Mouse (Mus musculus) heart, adult 8-10 months (tissue): Measurements from ENCODE around the gene Wasf1. TPM values are rescaled to one million over a fixed set of nuclear protein-coding genes. Genes with fewer than 3 reads are reported as not detected.

Experiments
- DNase-seq: peaks from one replicate; pipeline ENCODE4 v3.0.0; 2022; ENCODE audit warnings: low spot score
- total RNA-seq, 4 experiments: library from RNA; stranded (reverse); gene quantifications; 2 replicates each; pipeline ENCODE4 v1.2.4; 2022

The Wasf1 gene
- total RNA-seq, 4 experiments from 2014 or later: 0.14 to 0.79 (median 0.43) TPM

DNA sequence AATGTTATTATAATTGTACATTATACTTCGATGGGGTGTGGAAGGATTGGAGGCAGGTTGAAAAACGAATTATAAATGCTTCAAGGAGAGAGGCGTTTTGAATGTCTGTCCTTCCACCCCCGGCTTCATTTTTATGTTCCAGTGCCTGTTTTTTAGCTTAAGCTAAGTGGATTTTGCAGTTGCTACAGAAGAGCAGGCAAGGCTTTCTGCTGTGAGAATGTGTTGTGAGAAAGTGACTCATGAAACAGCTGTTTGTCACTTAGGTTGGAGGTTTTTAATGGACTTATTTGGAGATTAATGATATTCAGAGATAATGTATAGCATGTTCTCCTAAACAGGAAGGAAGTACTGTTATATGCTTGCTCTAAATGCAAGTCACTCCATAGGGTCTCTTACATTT, 5.9 kb downstream of the Wasf1 start:
- DNase-seq: no peak

DNA sequence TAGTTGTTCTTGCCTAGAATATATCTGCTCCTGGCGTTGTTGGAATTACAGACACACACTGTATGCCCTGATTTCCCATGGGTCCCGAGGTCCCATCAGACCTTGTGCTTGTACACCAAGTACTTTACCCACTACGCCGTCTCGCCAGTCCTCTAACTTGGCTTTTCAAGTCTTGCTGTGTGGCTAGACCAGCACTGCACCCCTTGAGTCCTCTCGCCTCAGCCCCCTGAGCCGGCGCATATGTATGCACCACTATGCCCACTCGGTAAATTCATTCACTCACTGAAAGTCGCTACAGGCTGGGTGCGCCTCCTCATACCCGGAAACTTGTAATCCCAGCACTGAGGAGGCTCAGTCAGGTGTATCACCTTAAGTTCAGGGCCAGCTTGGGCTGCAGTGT, 12.5 kb downstream of the Wasf1 start:
- no peak for DNase-seq

DNA sequence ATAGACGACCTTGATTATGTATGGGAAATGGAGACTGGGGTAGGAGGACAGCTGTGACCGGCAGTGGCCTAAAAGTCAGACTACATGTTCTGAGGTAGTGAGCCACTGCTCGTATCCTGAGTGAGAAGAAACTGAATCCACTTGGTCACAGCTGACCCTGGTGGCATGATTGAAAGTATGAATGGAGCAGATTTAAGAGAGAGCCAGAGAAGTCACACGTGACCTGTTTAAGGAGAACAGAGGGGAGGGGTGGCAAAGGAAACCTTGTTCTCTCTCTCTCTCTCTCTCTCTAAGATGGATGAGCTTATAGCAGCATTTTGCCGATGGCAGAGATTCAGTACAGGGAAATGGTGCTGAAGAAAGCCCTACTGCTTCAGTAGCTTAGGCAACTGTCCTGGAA, 13.4 kb downstream of the Wasf1 start:
- no peak for DNase-seq

DNA sequence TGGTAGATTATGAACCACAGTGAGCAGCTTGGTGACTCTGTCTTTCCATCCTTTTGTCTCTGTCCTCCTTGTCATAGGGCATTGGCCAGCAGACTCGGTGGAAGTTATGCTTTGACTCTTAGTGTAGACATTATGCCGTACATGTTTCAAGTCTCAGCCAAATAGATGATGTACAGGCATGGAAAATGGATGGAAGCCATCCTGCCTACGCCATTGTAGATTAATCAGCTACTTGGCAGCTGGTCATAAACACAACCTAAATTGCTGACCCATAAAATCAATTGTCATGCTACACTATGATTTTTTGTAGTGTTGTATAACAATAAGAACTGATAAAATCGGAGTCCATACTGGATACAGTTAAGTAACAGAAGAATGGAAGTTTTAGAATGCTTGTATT, 18.5 kb downstream of the Wasf1 start:
- no peak for DNase-seq

DNA sequence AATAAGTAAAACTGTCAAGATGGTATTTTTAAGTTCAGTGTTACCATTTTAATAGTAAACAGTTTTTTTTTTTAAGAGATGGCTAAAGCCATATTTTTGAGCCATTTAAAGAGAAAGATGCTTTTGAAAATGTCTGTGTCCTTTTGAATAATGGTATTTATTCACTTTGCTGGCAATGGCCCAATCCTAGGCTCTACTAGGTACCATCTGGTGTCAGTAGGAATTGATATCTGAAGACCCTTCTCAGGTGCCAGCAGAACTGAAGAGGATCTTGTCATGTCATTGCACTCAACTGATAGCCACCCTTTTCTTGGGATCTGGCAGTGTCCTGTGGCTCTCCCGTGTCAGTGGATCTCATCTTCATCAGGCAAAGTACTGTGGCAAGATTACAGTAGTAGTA, 22.9 kb downstream of the Wasf1 start:
- DNase-seq: no peak

DNA sequence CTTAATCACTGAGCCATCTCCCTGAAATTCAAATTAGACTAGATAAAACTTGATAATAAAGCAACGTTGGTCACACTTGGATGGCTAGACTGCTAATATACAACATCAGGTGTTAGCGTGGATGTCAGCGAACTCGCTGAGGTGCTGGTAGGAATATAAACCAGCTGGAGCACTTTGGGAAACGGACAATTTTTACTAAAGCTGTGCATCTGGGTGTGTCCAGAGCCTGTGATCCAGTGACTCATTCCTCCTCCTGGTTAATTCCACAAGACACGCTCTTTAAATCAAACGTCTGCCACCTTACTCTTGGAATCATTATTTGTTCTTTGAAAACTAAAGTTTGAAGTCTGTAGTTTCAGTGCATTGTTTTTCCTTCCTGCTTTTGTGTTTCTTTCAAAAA, 23.5 kb downstream of the Wasf1 start:
- no peak for DNase-seq

DNA sequence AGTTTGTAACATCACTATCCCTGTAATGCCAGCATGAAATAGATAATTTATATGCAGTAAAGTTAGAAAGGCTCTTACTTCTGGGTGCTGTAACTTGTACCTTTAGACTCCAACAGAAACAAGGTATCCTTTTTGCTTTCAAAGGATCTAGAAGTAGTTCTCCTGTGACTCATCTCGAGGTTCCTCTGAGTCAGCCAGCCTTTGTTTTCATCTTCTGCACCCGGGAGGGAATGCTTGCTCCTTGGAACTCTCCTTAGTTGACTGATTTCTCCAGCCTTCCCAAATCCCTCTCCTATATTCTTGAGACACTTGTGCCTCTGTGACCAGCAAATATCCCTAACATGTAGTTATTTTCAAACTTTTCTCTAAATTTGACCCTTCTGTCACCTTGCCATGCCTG, 25.3 kb downstream of the Wasf1 start:
- no peak for DNase-seq

DNA sequence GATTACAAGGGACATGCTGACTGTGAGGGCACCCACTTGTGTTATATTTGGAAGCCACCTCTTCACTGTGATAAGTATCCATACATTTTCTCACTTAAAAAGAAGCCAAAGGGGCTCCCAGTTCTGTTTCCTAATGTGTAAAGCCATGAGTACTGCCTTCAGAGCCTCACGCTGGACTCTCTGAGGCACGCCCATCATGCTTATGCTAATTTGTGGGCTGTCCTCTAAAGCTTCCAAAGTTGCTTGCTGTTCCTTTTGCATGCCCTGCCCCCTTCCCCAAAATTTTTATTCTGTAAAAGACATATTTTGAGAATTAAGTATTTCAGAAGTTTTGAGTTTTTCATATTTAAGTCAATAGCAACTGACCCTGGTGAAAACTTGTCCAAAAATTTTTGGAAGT, 27.5 kb downstream of the Wasf1 start:
- DNase-seq: no peak

DNA sequence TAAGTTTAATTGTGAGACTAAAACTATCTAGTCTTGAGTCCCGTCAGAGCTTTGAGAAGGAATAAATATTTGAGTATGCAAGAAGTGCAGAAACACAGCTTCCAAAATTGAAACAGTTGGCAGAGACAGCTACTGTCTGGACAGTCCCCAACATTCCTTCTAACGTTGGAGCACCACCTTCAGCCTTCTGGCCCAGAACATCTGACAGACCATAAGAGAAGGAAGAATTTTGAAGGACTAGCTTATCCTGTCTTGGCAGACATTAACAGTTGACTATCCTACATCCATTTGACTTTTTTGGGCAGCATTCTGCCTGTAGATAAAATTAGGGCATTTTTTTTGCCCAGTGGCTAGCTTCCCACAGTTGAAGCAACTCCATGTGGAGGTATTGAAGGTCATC, 32.0 kb downstream of the Wasf1 start:
- DNase-seq: no peak

DNA sequence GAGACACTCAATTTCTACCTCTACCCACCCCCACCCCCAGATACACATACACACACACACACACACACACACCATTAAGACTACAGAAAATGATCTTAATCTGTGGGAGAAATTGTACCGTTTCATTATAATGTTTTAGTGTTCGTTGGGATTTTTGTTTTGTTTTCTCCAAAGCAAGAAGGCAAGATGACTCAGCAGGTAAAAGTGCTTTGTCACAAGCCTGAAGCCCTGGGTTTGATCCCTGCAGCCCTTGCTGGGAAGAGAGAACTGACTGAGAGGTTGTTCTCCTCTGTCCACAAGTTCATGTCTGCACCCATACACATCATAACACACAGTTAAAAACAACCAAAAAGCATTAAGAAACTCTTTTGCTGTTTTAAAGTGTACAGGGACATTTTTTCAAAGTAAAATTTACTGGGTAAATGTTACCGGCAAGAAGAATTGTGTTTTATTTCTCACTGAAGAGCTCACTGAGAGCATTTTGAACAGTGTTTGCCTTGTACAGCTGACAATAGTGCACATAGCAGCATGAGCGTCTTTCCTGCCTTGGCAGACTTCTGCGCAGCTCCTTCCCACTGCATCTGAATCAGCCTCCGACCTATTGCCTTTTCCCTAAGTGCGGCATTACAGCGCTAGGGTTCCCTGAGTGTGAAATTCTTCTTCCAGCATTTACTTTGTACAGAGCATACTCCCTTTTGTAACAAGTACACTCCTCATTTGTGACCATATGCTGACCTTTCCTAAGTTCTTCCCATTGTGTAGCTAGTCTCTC, 35.6 kb downstream of the Wasf1 start:
- no peak for DNase-seq

DNA sequence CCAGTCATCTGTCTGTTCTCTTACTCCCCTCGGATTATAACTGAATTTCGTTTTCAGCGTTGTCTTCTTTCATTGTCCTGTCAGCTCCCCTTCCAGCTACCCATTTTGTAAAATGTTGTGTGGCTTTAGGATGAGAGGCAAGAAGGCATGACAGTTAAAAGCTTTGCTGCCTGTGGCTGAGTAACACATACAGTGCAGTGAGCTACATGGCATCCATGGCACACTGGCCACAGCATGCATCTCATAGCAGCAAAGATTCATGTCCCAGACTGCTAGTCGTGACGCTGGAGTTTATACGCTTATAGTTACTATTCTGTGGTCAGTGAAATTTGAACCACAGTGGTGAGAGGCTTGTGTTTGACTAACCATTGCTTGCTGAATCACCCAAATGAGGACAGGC, 36.2 kb downstream of the Wasf1 start:
- DNase-seq: no peak

DNA sequence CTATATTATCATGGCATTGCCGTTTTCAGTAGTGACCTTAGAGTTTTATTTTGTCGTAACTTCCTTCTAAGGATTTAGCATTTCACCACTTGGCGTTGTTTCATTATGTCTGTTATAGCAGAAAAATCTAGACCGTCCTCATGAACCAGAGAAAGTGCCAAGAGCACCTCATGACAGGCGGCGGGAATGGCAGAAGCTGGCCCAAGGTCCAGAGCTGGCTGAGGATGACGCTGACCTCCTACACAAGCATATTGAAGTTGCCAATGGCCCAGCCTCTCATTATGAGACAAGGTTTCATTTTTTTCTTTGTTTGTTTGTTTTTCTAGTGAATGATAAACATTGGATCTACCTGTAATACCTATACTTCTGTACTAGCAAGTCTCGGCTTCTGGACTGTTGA, 49.7 kb downstream of the Wasf1 start:
- DNase-seq: no peak

DNA sequence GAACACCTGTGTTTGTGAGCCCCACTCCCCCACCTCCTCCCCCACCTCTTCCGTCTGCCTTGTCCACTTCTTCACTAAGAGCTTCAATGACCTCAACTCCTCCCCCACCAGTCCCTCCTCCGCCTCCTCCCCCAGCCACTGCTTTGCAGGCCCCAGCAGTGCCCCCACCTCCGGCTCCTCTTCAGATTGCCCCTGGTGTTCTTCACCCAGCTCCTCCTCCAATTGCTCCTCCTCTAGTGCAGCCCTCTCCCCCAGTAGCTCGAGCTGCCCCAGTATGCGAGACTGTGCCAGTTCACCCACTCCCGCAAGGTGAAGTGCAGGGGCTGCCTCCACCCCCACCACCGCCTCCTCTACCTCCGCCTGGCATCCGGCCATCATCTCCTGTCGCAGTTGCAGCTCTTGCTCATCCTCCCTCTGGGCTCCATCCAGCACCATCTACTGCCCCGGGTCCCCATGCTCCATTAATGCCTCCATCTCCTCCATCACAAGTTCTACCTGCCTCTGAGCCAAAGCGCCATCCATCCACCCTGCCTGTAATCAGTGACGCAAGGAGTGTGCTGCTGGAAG, 53.0 kb downstream of the Wasf1 start:
- no peak for DNase-seq

DNA sequence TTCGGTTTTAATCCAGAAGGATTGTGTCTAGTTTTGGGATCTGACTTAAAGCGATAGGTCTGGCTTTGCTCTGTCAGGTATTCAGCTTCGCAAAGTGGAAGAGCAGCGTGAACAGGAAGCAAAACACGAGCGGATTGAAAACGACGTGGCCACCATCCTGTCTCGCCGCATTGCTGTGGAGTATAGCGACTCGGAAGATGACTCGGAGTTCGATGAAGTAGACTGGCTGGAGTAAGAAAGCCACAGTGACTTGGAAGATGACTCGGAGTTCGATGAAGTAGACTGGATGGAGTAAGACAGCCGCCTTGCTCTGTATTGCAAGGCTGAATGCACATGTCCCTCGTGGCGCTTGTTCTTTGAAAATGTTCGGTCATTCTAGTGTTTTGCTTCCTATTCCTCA, 54.3 kb downstream of the Wasf1 start:
- no peak for DNase-seq

DNA sequence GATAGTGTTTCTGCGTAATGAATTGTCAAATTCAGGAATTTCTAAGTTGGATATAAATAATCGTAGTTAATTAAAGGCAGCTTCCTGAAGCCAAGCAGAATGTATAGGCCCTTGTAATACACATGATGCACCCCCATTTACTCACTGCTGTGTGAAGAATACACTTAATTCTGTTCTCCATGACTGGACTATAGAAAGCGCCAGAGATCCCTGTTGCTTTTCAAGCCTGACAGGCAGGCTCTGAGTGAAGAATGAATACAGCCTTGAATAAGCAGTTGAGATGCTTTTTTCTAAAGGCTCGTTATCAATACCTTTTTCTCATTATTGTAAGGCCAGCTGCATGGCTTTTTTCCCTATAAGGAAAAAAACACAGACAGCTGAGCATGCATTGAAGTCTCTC, 59.4 kb downstream of the Wasf1 start:
- no peak for DNase-seq

DNA sequence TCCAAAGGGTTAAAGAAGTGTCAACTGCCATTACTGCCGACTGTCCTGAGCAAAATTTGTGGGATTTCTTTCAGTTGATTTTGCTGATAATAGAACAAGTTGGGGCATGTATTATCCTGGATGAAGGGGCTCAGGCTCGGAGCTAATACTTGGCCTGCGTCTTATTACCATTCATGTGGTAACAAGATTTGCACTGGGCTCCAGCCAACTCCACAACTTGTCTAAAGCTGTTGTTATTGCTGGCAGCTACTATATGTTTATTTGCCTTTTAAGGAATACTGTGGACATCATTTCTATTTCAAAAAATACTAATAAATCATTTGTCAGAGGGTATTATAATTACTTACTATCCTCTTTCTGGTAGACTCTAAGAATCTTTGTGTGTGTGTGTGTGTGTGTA, 66.9 kb downstream of the Wasf1 start:
- DNase-seq: no peak

DNA sequence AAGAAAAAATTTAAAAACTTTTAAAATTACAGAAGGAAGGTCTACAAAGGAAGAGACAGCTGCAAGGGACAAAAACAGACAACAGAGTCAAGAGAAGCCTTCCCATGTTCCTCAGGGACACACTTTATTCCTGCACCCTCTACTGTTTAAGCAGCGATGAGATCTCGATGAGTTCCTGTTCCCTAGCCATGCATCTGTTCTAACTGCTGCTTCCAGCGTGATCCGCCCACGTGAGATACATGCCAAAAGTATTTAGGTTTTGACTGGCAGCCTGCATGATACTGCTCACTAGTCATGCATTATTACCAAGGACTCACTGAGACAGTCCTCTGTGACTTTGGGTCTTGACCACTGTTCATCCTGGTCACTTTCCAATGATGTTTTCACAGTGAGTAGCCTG, 72.9 kb downstream of the Wasf1 start:
- DNase-seq: no peak

DNA sequence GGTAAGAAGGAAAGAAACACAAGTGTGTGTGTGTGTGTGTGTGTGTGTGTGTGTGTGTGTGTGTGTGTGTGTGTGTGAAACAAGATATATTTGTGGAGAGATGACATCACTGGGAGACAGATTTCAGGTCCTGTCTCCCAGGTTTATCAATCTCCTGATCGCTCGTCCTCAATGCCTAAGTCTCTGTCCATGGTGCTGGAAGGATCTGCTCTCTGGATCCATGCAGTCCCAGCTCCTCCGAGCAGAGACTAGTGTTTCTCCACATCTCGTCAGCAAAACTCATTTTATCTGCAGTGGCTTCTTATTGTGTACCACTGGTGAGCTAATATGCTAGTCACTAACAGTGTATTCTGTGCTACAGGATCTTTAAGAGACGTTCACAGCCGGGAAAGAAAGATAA, 78.1 kb downstream of the Wasf1 start:
- DNase-seq: no peak

DNA sequence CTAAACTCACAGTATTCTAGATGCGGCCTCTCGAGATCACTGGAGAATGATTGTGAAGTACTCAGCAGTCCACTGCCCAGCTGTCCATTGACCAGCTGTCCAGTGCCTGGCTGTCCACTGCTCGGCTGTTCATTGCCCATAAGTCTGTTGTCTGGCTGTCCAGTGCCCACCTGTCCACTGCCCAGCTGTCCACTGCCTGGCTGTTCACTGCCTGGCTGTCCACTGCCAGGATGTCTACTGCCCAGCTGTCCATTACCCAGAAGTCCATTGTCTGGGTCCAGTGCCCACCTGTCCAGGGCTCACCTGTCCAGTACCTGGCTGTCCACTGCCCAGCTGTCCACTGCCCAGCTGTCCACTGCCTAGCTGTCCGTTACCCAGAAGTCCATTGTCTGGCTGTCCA, 78.7 kb downstream of the Wasf1 start:
- DNase-seq: no peak

DNA sequence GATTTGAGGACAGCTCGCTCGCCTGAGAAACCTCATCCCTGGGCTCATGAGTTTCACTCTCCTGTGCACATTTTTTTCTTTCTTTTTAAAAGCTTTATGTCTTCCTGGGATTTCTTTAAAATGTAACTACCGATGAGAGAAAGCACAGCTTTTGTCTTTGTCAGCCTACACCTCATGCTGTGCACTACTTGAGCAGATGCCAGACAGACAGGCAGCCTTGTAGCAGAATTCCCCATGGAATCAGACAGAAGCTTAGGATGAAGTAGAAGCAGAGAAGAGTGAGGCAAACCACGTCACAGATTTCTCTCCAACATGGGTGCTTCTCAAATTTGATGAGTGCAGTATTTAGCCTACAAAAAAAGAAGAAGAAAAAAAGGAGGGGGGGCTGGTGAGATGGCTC, 81.3 kb downstream of the Wasf1 start:
- no peak for DNase-seq

DNA sequence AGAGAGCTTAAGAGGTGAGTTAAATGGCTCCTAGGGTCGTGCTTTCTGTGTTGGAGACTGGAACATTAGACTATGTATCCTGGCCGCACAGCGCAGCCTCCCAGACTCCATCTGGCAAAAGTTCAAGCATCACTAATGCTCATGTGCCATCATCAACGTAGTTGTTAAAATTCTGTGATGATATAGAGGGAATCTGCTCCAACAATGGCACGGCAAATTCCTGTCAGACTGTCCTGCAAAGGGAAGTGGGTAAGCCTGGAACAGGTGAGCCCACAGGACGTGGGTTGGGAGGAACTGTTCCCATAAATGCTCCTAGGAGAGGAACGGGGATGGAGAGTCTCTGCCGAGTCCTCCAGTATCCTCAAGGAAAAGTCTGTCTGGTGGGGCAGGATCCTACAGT, 85.3 kb downstream of the Wasf1 start:
- DNase-seq: no peak

DNA sequence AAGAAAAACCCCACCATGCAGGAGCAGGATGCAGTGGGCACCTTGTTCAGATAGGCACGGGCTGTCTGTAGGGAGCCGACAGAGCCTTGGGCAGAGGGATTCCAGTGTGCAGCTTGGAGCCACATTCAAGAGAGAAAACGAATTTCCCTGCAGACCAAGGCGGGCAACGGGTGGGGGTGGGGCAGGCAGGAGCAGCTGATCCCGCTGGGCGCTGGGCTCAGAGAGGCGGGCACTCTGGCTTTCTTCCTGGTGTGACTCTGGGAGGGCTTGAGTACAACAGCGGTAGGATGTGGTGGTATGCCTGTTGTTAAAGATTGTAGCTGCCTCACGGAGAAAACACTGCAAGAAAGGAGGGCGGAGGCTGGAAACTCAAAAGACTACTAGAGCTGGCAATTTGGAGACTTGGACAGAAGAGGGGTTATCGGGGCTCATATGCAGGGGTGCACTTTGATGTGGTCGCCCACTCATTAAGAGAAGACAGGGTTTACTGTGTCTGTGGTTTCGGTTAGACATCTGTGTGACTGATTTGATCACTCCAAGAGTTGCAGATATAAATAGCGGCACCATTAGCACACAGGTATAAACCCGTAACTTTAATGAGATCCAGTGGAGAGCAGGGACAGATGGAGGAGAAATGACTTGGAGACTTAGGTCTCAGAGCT, 86.2 kb downstream of the Wasf1 start:
- DNase-seq: no peak

DNA sequence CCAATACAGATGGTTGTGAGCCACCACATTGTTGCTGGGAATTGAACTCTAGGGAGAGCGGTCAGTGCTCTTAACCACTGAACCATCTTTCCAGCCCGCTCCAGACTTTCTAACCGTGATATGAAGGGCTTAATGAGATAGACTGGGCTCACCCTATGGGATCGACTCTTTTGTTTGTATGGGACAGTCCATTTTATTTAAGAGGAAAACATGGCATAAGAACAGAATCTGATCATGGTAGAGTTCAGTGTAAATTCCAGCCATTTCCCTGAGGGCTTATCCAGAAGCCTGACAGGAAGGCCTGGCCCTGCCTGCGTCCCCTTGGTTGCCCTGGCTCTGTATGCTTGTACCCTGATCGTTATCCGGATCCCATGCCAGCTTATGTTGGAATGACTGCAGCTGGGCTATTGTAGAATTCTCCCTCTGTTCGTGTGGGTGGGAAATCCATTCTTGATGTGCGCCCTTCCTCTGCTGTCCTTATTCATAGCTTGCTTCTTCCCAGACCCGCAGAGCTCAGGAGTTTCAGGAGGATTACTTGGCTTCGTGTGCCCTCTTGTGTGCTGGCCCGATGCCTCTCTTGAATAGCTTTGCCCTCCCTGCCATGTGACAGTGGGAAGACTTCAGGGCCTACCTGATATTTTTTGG, 87.4 kb downstream of the Wasf1 start:
- DNase-seq: no peak
